Mouse (Mus musculus): ENCODE measurements around the gene Cend1.
"Not testable (repeated sequence)": the region's sequence is repeated elsewhere in the genome, so short reads cannot be mapped to it uniquely, and the experiment has no call there.

The Cend1 gene

DNA sequence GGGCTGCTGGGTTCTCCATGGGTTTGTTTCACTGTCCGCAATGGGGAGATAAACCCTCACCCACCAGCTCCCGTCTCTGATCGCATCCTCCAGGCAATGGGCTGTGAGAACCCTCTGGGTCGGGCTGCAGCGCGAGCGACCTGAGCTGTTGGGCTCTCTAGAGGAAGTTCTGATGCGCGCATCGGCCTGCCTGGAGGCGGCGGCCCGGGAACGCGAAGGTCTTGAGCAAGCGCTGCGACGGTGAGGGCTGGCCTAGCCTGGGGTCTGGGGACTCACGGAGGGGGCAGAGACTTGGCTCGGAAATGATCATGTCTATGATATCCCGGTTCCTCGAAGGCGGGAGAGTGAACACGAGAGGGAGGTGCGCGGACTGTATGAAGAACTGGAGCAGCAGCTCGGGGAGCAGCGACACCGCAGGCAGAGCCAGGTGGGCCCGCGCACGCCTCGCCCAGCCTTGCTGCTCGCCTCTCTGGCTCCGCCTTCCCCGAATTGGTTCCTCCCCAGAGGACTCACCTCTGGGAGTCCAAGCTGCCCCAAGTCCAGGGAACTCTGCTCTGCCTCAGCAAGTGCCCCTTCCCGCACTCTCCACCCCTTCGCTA is 35.4 kb upstream of the Cend1 start:
- peak; percentile 42 to 78 for DNase-seq (ENCODE audit: low spot score in 2 of 2)

DNA sequence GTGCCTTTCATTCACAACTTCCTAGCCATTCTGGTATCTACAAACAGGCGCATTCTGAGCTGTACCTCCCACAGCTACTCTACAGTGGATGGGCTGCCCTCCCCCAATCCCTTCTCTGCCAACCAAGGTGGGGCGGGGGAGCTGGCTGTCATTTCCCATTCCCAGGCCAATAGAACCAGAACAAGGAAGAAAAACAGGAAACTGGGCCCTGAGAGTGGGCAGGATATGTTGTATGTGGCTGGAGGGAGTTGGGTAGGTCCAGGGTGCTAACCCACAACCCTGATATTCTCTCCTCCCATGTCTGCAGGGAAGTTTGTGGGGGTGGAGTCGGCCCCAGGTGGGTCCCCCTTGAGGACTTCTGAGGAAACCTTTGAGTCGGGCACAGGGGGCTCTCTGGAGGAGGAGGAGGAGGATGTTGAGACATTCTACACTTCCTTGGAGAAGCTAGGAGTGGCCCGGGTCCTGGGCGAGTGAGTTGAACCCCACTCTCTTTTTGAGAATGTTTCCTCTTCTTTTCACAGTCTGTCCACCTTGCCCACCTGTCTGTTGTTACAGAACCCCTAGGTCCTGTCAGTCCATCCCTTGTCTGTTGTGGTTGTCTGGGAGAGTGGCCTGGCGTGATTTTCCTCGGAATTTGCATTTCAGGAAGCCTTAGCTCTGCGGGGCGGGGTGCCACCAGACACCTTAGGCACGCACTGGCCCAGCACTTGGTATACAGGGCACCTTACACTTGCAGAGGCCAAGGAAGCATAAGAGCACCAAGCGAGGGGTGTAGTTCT is 34.7 kb upstream of the Cend1 start:
- DNase-seq (ENCODE audit: low spot score in 2 of 2) = peak in 1 of 2 experiments; percentile 61

GRCm38 (mm10) chr7:141462333-141462821 is 33.1 kb upstream of the Cend1 start:
- no peak for DNase-seq (ENCODE audit: low spot score in 2 of 2)

GRCm38 (mm10) chr7:141461521-141462332 is 32.4 kb upstream of the Cend1 start:
- peak in 1 of 2 experiments; percentile 66 for DNase-seq (ENCODE audit: low spot score in 2 of 2)

DNA sequence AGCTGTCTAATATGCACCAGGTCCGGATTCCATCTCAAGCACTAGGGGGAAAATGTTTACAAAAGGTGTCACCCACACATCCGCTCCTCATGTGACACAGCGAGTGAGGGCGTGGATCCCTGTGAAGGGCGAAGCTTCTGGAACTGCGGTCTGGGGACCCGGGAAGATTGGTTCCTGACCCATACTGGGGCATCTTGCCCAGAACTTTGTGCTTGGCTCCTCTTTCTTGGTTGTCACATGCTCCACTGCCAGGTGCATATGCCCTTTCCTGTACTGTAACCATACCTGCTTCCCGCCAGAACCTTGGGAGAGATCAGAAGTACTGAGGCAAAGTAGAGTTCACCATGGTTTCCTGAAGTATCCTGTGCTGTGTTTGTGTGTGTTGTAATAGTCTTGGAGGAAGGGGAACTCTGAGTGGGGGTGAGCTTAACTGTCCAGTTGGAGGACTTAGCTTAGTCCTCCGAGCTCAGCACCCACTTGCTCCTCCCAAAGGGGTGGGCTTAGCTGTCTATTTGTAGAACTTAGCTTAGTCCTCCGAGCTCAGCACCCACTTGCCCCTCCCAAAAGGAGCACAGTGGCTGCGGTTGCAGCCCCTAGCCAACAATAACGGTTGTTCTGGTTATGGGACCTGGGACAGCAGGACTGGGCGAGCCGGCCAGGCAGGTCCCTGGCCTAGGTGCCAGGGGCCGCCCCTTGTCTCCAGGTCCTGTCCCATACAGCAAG is 31.3 kb upstream of the Cend1 start, which contains the start of gene Cracr2b:
TSS of gene Cracr2b (plus strand) at position 704 of the 723 bp plus-strand sequence.
- no peak for DNase-seq (ENCODE audit: low spot score in 2 of 2)

GRCm38 (mm10) chr7:141460001-141460390 is 30.7 kb upstream of the Cend1 start:
- DNase-seq (ENCODE audit: low spot score in 2 of 2) = no peak

DNA sequence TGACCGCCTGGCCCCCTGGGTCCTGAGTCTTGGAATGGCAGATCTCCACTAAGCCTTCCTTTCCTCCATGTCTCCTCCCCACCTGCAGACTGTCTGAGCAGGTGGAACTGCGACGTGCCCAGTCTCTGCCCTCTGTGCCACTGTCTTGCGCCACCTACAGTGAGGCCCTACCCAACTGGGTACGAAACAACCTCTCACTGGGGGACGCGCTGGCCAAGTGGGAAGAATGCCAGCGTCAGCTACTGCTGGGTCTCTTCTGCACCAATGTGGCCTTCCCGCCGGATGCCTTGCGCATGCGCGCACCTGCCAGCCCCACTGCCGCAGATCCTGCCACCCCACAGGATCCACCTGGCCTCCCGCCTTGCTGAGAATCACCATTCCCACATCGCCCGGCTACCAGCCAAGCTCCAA is 30.0 kb upstream of the Cend1 start:
- DNase-seq (ENCODE audit: low spot score in 2 of 2) = no peak

DNA sequence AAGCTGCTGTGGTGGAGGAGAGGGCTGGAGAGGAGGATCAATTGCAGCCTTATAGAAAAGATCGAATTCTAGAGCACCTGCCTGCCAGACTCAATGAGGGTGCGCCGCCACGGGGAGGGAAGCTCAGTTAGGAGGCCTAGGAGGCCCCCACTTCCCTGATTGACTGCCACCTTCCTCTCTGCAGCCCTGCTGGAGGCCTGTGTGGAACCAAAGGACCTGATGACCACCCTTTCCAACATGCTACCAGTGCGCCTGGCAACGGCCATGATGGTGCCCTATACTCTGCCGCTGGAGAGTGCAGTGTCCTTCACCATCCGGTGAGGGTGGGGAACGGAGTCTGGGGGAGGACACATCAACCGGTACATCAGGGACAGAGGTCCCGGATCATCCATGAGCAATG is 29.4 kb upstream of the Cend1 start:
- DNase-seq (ENCODE audit: low spot score in 2 of 2) = no peak

DNA sequence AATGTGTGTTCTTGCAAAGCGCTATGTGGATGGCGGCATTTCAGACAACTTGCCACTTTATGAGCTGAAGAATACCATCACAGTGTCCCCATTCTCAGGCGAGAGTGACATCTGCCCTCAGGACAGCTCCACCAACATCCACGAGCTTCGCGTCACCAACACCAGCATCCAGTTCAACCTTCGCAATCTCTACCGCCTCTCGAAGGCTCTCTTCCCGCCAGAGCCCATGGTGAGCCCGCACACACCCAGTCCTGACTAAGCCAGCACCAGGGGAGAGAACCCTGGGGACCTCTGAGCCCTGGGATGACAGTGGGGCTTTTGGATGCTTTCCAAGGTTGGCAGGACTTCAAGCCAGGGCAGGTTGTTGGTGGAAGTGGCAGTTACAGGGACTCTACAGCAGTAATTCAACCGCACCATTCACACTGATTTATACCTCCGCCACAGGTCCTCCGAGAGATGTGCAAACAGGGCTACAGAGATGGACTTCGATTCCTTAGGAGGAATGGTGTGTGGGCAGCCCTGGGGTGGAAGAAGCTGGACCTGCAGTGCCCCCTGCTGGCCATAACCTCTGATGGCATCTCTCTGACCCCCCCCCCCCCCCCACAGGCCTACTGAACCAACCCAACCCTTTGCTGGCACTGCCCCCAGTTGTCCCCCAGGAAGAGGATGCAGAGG is 28.8 kb upstream of the Cend1 start:
- DNase-seq (ENCODE audit: low spot score in 2 of 2) = peak; percentile 63 to 87

- no peak for DNase-seq (ENCODE audit: low spot score in 2 of 2)
Measured at GRCm38 (mm10) chr7:141457236-141457635, 27.9 kb upstream of the Cend1 start.

DNA sequence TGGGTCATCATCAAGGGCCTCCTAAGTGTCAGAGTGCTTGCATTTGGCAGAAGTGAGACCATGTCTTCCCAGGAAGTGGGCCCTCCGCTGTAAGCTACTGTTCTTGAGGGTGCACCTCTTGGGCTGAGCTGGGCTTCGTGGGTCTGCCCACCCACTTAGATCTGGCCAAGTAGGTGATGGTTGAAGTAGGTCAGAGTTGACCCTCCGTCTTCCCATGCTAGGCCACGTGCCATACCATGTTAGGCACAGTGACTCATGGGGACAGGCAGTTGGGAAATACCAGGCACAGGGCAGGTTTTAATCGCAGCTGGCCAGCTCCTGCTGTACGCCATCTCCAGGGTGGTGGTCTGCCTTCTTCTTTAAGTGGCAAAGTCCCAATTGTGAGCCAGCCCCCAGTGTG is 27.4 kb upstream of the Cend1 start:
- no peak for DNase-seq (ENCODE audit: low spot score in 2 of 2)

GRCm38 (mm10) chr7:141455610-141456314 is 26.5 kb upstream of the Cend1 start:
- peak; percentile 68 to 82 for DNase-seq (ENCODE audit: low spot score in 2 of 2)

DNA sequence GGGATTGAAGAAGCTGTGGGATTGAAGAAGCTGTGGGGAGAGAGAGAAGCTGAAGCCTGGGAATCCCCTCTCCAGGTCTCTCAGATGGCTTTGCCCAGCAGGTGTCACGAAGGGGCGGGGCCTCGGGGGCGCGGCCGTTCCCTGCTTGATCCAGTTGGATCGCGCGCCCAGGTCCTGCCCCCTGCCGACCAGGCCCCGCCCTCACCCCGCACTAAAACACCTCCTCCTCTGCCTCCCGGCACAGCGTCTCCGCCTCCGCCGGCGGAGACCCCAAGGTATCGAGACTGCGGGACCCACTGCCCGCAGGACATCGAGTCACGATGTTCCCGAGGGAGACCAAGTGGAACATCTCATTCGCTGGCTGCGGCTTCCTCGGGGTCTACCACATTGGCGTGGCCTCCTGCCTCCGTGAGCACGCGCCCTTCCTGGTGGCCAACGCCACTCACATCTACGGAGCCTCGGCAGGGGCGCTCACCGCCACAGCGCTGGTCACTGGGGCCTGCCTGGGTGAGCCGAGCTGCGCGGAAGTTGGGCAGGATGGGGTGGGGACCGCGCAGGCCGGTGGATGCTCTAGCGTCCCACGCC is 25.8 kb upstream of the Cend1 start, which contains the start of gene Pnpla2:
TSS of gene Pnpla2 (plus strand) at position 232 of the 585 bp plus-strand sequence.
- DNase-seq (ENCODE audit: low spot score in 2 of 2) = peak; percentile 97 to 98

- no peak for DNase-seq (ENCODE audit: low spot score in 2 of 2)
Measured at GRCm38 (mm10) chr7:141453636-141454035, 24.3 kb upstream of the Cend1 start.

DNA sequence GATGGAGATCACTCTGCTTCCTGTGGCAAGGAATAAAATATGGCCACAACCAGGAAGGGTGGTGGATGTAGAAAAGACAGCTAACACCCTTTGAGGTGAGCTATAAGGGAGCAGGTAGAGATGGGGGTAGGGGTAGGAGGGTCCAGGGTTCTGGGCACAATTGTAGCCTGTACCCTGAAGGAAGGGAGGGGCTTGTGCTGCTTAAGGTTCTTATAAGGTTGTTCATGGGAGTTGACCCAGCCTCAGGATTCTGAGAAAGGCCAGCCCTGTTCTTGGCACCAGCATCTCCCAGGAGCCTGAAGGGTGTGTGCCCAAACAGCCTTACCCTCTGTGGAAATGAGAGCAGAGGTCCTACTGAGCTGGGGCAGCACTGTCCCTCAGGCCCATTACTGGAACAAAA is 22.6 kb upstream of the Cend1 start:
- DNase-seq (ENCODE audit: low spot score in 2 of 2) = no peak

- peak; percentile 92 to 95 for DNase-seq (ENCODE audit: low spot score in 2 of 2)
Measured at GRCm38 (mm10) chr7:141447110-141447991, 18.1 kb upstream of the Cend1 start, which contains the start of gene Rplp2. Gene Rplp2 (plus strand): TSS chr7:141447370.

DNA sequence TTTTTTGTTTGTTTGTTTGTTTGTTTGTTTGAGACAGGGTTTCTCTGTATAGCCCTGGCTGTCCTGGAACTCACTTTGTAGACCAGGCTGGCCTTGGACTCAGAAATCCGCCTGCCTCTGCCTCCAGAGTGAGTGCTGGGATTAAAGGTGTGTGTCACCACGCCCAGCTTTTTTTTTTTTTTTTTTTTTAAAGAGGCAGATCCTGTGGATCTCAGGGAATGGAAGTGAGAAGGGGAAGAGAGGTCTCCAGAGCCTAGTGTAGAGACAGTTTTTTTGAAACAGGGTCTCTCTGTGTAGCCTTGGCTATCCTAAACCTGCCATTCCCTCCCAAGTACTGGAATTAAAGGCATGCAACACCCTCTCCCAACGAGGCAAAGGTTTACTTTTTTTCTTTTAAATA is 17.1 kb upstream of the Cend1 start:
- not testable (repeated sequence) for DNase-seq (ENCODE audit: low spot score in 2 of 2)

DNA sequence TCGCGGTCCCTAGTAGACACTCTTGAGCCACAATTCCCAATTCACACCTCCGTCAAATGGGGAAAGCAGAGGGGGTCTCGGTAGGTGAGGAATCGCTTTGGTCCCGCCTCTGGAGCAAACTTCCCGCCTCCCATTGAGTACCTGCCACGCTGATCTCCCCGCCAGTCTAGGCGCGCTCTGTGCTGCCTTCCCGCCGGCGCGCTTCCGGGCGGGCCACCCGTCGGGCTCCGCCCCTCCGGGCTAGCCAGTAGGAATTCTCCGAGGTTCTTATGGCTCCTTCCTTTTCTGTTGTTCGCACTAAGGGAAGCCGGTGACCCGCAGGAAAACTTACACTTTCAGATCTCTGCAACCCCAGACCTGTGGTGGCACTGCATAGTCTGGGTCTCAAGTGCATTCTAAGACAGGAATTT is 14.5 kb upstream of the Cend1 start, which contains the start of gene Pidd1:
TSS of gene Pidd1 (minus strand) at position 198 of the 410 bp plus-strand sequence.
- peak; percentile 78 to 86 for DNase-seq (ENCODE audit: low spot score in 2 of 2)

Data from spleen, postnatal 4 days (tissue).